Mouse (Mus musculus): ENCODE results near the gene Mxi1. TPM values are rescaled to one million over a fixed set of nuclear protein-coding genes. Genes with fewer than 3 reads are reported as not detected.
A peak's percentile ranks its signal among the peaks of the same experiment; 100 is the strongest.

The Mxi1 gene
- polyA plus RNA-seq, 1 experiment from 2014 or later: 26.7 TPM

- ATAC-seq: no peak
- no peaks in the 10 kb centered on the region for H3K9me3 ChIP-seq (replicated peaks)
- H3K4me2 ChIP-seq: no peak overlapping the region
- H3K4me1 ChIP-seq: peaks cover 26% of the 10 kb centered on the region
- no peaks in the 10 kb centered on the region for H3K27me3 ChIP-seq
- H3K27ac ChIP-seq: no peak overlapping the region
- WGBS: 8% methylated on average over 6 of the region's 6 CpGs
- no peak overlapping the region for H3K4me3 ChIP-seq
- no peaks in the 10 kb centered on the region for H3K36me3 ChIP-seq (ENCODE audit: poor library complexity, severe bottlenecking)
- no peak overlapping the region for H3K9ac ChIP-seq
Observed at GRCm38 (mm10) chr19:53412149-53412848, 102.0 kb downstream of the Mxi1 start.

GRCm38 (mm10) chr19:53413617-53414380 lies 103.5 kb downstream of the Mxi1 start:
- WGBS: 90% methylated on average over 15 of the region's 15 CpGs
- H3K27me3 ChIP-seq: no peaks in the 10 kb centered on the region
- H3K9ac ChIP-seq: no peak overlapping the region
- H3K27ac ChIP-seq: no peak overlapping the region
- H3K36me3 ChIP-seq (ENCODE audit: poor library complexity, severe bottlenecking): no peaks in the 10 kb centered on the region
- no peak overlapping the region for H3K4me2 ChIP-seq
- H3K4me1 ChIP-seq: peaks cover 26% of the 10 kb centered on the region
- ATAC-seq: no peak
- no peaks in the 10 kb centered on the region for H3K9me3 ChIP-seq (replicated peaks)
- no peak overlapping the region for H3K4me3 ChIP-seq

DNA sequence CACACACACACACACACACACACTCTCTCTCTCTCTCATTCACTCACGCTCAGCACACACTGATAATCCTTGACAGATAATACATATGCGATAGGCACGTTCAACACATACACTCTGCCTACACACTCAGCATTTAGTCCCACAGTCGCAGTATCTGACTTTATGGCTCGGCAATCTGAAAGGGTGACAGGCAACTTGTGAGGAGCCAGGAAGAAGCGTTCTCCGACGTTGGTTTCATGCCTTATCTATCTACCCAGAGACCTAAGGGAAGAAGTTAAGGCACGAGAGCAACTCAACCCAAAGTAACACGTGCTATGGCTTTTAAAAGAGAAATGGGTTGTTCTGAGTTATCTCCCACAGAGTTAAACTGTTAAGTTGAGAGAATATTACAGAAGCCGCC lies 104.3 kb downstream of the Mxi1 start:
- H3K9me3 ChIP-seq (replicated peaks): no peaks in the 10 kb centered on the region
- H3K4me1 ChIP-seq: peaks cover 26% of the 10 kb centered on the region
- H3K36me3 ChIP-seq (ENCODE audit: poor library complexity, severe bottlenecking): no peaks in the 10 kb centered on the region
- H3K4me2 ChIP-seq: no peak overlapping the region
- no peak for ATAC-seq
- 90% methylated on average over 11 of the region's 11 CpGs for WGBS
- no peaks in the 10 kb centered on the region for H3K27me3 ChIP-seq
- H3K4me3 ChIP-seq: no peak overlapping the region
- H3K27ac ChIP-seq: no peak overlapping the region
- H3K9ac ChIP-seq: no peak overlapping the region

GRCm38 (mm10) chr19:53415198-53415597 lies 104.9 kb downstream of the Mxi1 start:
- H3K4me3 ChIP-seq: no peak overlapping the region
- WGBS: 88% methylated on average over 17 of the region's 17 CpGs
- H3K27ac ChIP-seq: no peak overlapping the region
- H3K36me3 ChIP-seq (ENCODE audit: poor library complexity, severe bottlenecking): no peaks in the 10 kb centered on the region
- H3K9me3 ChIP-seq (replicated peaks): no peaks in the 10 kb centered on the region
- H3K9ac ChIP-seq: no peak overlapping the region
- H3K4me1 ChIP-seq: peaks cover 22% of the 10 kb centered on the region
- H3K4me2 ChIP-seq: no peak overlapping the region
- ATAC-seq: no peak
- no peaks in the 10 kb centered on the region for H3K27me3 ChIP-seq

DNA sequence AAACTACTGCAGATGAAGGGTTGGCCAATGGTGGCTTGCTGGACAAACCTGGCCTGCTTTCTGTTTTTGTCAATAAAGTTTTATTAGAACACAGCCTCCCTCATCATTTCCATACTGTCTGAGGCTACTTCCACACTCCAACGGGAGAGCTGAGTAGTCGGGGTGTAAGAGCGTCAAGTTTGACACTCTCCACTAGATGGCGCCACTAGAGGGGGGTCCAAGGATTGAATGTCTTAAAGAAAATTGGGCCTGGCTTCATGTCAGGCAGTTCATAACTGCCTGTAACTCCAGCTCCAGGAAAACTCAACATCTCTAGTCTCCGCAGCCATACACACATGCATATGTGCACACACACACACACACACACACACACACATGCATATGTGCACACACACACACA lies 109.5 kb downstream of the Mxi1 start:
- no peak overlapping the region for H3K4me2 ChIP-seq
- no peak overlapping the region for H3K27ac ChIP-seq
- H3K4me3 ChIP-seq: no peak overlapping the region
- H3K9me3 ChIP-seq (replicated peaks): no peaks in the 10 kb centered on the region
- H3K27me3 ChIP-seq: 0 out of 2 replicates have a peak, but pooled peaks cover 5% of the 10 kb centered on the region
- peaks cover 13% of the 10 kb centered on the region for H3K4me1 ChIP-seq
- no peak overlapping the region for H3K9ac ChIP-seq
- 62% methylated on average over 5 of the region's 5 CpGs for WGBS
- H3K36me3 ChIP-seq (ENCODE audit: poor library complexity, severe bottlenecking): no peaks in the 10 kb centered on the region
- no peak for ATAC-seq

- 0 out of 2 replicates have a peak, but pooled peaks cover 5% of the 10 kb centered on the region for H3K27me3 ChIP-seq
- H3K9me3 ChIP-seq (replicated peaks): no peaks in the 10 kb centered on the region
- H3K4me2 ChIP-seq: peak overlapping the region; percentile 86
- no peaks in the 10 kb centered on the region for H3K36me3 ChIP-seq (ENCODE audit: poor library complexity, severe bottlenecking)
- WGBS: under 1% methylated on average over 19 of the region's 19 CpGs
- ATAC-seq: peak; percentile 97
- peak overlapping the region; percentile 44 for H3K4me3 ChIP-seq
- peak overlapping the region; percentile 40 for H3K27ac ChIP-seq
- H3K4me1 ChIP-seq: peaks cover 13% of the 10 kb centered on the region
- H3K9ac ChIP-seq: peak overlapping the region; percentile 57
Observed at GRCm38 (mm10) chr19:53420924-53421582, 110.7 kb downstream of the Mxi1 start.

GRCm38 (mm10) chr19:53421583-53422188 lies 111.4 kb downstream of the Mxi1 start:
- 0 out of 2 replicates have a peak, but pooled peaks cover 5% of the 10 kb centered on the region for H3K27me3 ChIP-seq
- peak overlapping the region; percentile 86 for H3K4me2 ChIP-seq
- H3K36me3 ChIP-seq (ENCODE audit: poor library complexity, severe bottlenecking): no peaks in the 10 kb centered on the region
- peak overlapping the region; percentile 44 for H3K4me3 ChIP-seq
- H3K9ac ChIP-seq: no peak overlapping the region
- peaks cover 13% of the 10 kb centered on the region for H3K4me1 ChIP-seq
- WGBS: 1% methylated on average over 6 of the region's 6 CpGs
- no peaks in the 10 kb centered on the region for H3K9me3 ChIP-seq (replicated peaks)
- H3K27ac ChIP-seq: no peak overlapping the region
- peak; percentile 28 for ATAC-seq

DNA sequence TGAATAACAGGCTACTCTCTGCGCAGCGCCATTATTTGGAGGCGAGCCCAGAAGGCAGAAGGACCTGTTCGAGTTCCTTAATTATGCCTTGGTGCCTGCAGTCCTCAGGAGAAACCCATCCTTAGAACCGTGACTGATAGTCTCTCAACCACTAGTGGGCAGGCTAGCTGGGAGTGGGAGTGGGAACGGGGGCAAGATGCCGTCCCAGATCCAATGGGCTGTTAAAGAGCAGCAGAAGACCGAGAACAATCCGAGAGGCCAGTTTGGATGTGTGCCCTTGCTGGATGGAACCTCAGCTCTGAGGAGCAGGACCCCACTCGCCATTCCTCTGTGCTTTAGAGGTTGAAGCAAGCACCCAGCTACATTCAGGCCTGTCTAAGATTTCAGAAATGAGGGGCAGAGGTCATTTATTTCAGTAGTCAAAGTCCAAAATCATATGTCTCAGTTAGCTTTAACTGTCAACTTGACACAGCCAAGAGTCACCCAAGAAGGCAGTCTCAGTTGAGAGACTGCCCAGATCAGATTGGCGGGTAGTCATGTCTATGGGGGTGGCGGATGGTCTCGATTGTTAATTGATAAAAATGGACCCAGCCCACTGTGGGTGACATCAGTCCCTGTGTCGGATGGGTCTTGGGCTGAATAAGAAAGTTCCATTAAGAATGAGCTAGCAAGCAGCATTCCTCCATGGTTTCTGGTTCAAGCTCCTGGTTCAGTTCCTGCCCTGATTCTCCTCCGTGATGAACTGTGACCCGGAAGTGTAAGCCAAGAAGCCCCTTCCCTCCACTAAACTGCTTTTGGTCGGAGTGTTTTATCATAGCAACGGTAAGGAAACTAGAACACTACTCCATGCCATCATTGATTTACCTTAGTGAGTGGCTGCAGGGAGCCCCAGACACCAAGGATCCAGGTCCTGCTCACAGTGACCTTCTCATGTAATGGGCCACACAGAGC lies 112.3 kb downstream of the Mxi1 start:
- no peak for ATAC-seq
- Histone ChIP-seq H3K27ac (no peak overlapping the region), H3K9ac (no peak overlapping the region), H3K36me3 (ENCODE audit: poor library complexity, severe bottlenecking) (no peaks in the 10 kb centered on the region), H3K27me3 (0 out of 2 replicates have a peak, but pooled peaks cover 5% of the 10 kb centered on the region), H3K4me2 (no peak overlapping the region), H3K4me1 (peaks cover 21% of the 10 kb centered on the region), H3K4me3 (no peak overlapping the region), H3K9me3 (replicated peaks) (no peaks in the 10 kb centered on the region)
- WGBS: 76% methylated on average over 18 of the region's 18 CpGs

GRCm38 (mm10) chr19:53423341-53423753 lies 113.0 kb downstream of the Mxi1 start:
- no peak overlapping the region for H3K4me3 ChIP-seq
- no peaks in the 10 kb centered on the region for H3K9me3 ChIP-seq (replicated peaks)
- no peaks in the 10 kb centered on the region for H3K36me3 ChIP-seq (ENCODE audit: poor library complexity, severe bottlenecking)
- no peak for ATAC-seq
- H3K27ac ChIP-seq: no peak overlapping the region
- no peak overlapping the region for H3K9ac ChIP-seq
- 36% methylated on average over 18 of the region's 19 CpGs for WGBS
- no peak overlapping the region for H3K4me2 ChIP-seq
- H3K27me3 ChIP-seq: 0 out of 2 replicates have a peak, but pooled peaks cover 5% of the 10 kb centered on the region
- H3K4me1 ChIP-seq: peaks cover 26% of the 10 kb centered on the region

DNA sequence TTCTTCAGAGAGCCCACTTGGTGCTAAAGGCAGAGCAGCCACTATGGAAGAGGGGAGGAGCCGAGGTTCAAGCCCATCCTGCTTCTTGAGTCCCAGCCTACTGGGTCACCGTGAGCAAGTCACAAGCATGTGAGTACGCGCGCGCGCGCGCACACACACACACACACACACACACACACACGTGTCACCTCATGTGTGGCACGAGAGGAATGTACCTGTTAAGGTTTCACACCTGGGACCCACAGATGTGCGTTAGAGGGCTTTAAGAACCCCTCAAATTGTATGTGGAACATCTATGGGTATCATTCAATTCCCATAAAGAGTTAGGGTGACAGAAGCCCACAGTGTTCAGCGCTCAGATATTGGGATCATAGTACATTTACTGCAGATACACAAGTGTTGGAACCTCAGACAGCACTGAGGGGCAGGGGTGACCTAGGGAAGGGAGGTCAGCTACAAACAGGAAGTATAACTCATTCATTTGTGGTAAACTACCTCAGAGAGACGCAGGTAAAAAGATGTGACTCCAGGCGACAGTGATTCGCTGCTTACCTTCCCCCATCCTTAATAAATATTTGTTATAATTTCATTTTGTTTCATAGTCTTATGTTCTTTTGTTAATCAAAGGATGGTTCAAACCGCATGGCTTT lies 113.6 kb downstream of the Mxi1 start:
- H3K27ac ChIP-seq: no peak overlapping the region
- peaks cover 26% of the 10 kb centered on the region for H3K4me1 ChIP-seq
- 0 out of 2 replicates have a peak, but pooled peaks cover 5% of the 10 kb centered on the region for H3K27me3 ChIP-seq
- no peak overlapping the region for H3K4me3 ChIP-seq
- no peak for ATAC-seq
- H3K9me3 ChIP-seq (replicated peaks): no peaks in the 10 kb centered on the region
- 76% methylated on average over 17 of the region's 17 CpGs for WGBS
- H3K4me2 ChIP-seq: no peak overlapping the region
- no peak overlapping the region for H3K9ac ChIP-seq
- H3K36me3 ChIP-seq (ENCODE audit: poor library complexity, severe bottlenecking): no peaks in the 10 kb centered on the region
